ENCODE assay signal across 12 mouse cellular contexts in the genomic region with DNA sequence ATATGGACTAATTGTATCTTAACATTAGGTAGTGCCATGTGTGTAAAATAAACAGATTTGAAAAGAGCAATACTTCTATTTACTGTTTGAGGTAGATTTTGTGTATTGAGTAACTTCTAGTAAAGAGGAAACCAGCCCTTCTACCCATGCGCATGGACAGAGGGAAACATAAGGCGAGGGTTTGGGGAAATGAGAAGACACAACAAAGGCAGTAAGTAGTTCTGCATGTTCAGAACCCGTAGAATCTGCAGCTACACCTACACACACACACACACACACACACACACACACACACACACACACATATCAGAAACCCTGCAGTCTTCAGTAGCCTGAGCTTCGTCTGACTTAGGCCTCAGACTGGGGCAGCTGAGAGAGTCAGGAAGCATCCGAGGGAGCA.
"Had no signal": no experiment of that assay in that cellular context is flagged by ENCODE, and none has a peak within 500 bp of the region (broad histone marks: within the 10 kb centered on the region; RNA-seq: fewer than 3 reads in every experiment).

No protein-coding gene starts in this region.

- DNase-seq: lung, adult 18-20 months; lung, embryonic 14.5 days; lung, postnatal 10 days; lung, postnatal 4 days; midbrain, embryonic 14.5 days; right cerebral cortex, postnatal 14 days; thymus, adult 18-20 months; thymus, postnatal 14 days; thymus, postnatal 36 days had no signal

- H3K36me3 ChIP-seq: midbrain, embryonic 12.5 days; neural tube, embryonic 12.5 days had no signal

- H3K9me3 ChIP-seq: neural tube, embryonic 12.5 days had no signal

- H3K4me3 ChIP-seq: megakaryocyte, embryonic 14.5 days; midbrain, embryonic 12.5 days; neural tube, embryonic 12.5 days had no signal

- H3K27ac ChIP-seq: midbrain, embryonic 12.5 days; neural tube, embryonic 12.5 days had no signal

- H3K4me1 ChIP-seq: midbrain, embryonic 12.5 days had no signal

- H3K27me3 ChIP-seq: midbrain, embryonic 12.5 days; neural tube, embryonic 12.5 days had no signal

- H3K4me2 ChIP-seq: lung, embryonic 14.5 days; midbrain, embryonic 12.5 days; neural tube, embryonic 12.5 days had no signal

- H3K9ac ChIP-seq: lung, embryonic 14.5 days; midbrain, embryonic 12.5 days; neural tube, embryonic 12.5 days had no signal
